Mouse (Mus musculus): ENCODE measurements at regions not wholly inside any gene's neighbourhood (a gene's known extent, or its start where the extent isn't known, plus 50 kb on each side); places are given as distances from the start of the nearest gene placed in this dataset.

GRCm38 (mm10) chr19:36221596-36221995, 101.7 kb upstream of the Ankrd1 start:
- ATAC-seq (ENCODE audit: insufficient number of reproducible peaks, insufficient read depth, low FRiP score, low read depth), result no peak
- H3K27ac ChIP-seq (ENCODE audit: low read length), result no peak overlapping the region
- no peaks in the 10 kb centered on the region for H3K9me3 ChIP-seq (ENCODE audit: control insufficient read depth, low read depth, low read length)
- no peak overlapping the region for H3K4me2 ChIP-seq (replicated peaks; ENCODE audit: low read depth, low read length)
- H3K9ac ChIP-seq (replicated peaks; ENCODE audit: low read depth, low read length), result no peak overlapping the region
- H3K4me3 ChIP-seq (ENCODE audit: low read depth, low read length), result no peak overlapping the region
- no peaks in the 10 kb centered on the region for H3K36me3 ChIP-seq (ENCODE audit: control insufficient read depth, insufficient read depth, low read length)
- no peaks in the 10 kb centered on the region for H3K4me1 ChIP-seq (ENCODE audit: control insufficient read depth, insufficient read depth, low read length)
- H3K27me3 ChIP-seq (ENCODE audit: control insufficient read depth, insufficient read depth, low read length), result no peaks in the 10 kb centered on the region

- Histone ChIP-seq H3K9ac (replicated peaks; ENCODE audit: low read depth, low read length) (no peak overlapping the region), H3K4me3 (ENCODE audit: low read depth, low read length) (no peak overlapping the region), H3K9me3 (ENCODE audit: control insufficient read depth, low read depth, low read length) (no peaks in the 10 kb centered on the region), H3K4me2 (replicated peaks; ENCODE audit: low read depth, low read length) (no peak overlapping the region), H3K36me3 (ENCODE audit: control insufficient read depth, insufficient read depth, low read length) (no peaks in the 10 kb centered on the region), H3K27ac (ENCODE audit: low read length) (no peak overlapping the region), H3K27me3 (ENCODE audit: control insufficient read depth, insufficient read depth, low read length) (no peaks in the 10 kb centered on the region), H3K4me1 (ENCODE audit: control insufficient read depth, insufficient read depth, low read length) (no peaks in the 10 kb centered on the region)
- ATAC-seq (ENCODE audit: insufficient number of reproducible peaks, insufficient read depth, low FRiP score, low read depth), result no peak
- WGBS, result 82% methylated on average over 3 of the region's 3 CpGs
Observed at GRCm38 (mm10) chr19:36222198-36222597, 102.3 kb upstream of the Ankrd1 start.

GRCm38 (mm10) chr19:36224518-36224917, 104.6 kb upstream of the Ankrd1 start:
- no peaks in the 10 kb centered on the region for H3K36me3 ChIP-seq (ENCODE audit: control insufficient read depth, insufficient read depth, low read length)
- no peaks in the 10 kb centered on the region for H3K27me3 ChIP-seq (ENCODE audit: control insufficient read depth, insufficient read depth, low read length)
- no peak for ATAC-seq (ENCODE audit: insufficient number of reproducible peaks, insufficient read depth, low FRiP score, low read depth)
- no peak overlapping the region for H3K9ac ChIP-seq (replicated peaks; ENCODE audit: low read depth, low read length)
- no peak overlapping the region for H3K4me2 ChIP-seq (replicated peaks; ENCODE audit: low read depth, low read length)
- 51% methylated on average over 8 of the region's 8 CpGs for WGBS
- H3K27ac ChIP-seq (ENCODE audit: low read length), result no peak overlapping the region
- H3K9me3 ChIP-seq (ENCODE audit: control insufficient read depth, low read depth, low read length), result no peaks in the 10 kb centered on the region
- no peak overlapping the region for H3K4me3 ChIP-seq (ENCODE audit: low read depth, low read length)
- H3K4me1 ChIP-seq (ENCODE audit: control insufficient read depth, insufficient read depth, low read length), result no peaks in the 10 kb centered on the region

GRCm38 (mm10) chr19:36225612-36226011, 105.7 kb upstream of the Ankrd1 start:
- H3K27me3 ChIP-seq (ENCODE audit: control insufficient read depth, insufficient read depth, low read length), result no peaks in the 10 kb centered on the region
- no peaks in the 10 kb centered on the region for H3K36me3 ChIP-seq (ENCODE audit: control insufficient read depth, insufficient read depth, low read length)
- H3K27ac ChIP-seq (ENCODE audit: low read length), result no peak overlapping the region
- WGBS, result 93% methylated on average over 2 of the region's 2 CpGs
- H3K9ac ChIP-seq (replicated peaks; ENCODE audit: low read depth, low read length), result no peak overlapping the region
- no peak overlapping the region for H3K4me3 ChIP-seq (ENCODE audit: low read depth, low read length)
- no peaks in the 10 kb centered on the region for H3K4me1 ChIP-seq (ENCODE audit: control insufficient read depth, insufficient read depth, low read length)
- H3K9me3 ChIP-seq (ENCODE audit: control insufficient read depth, low read depth, low read length), result no peaks in the 10 kb centered on the region
- no peak for ATAC-seq (ENCODE audit: insufficient number of reproducible peaks, insufficient read depth, low FRiP score, low read depth)
- no peak overlapping the region for H3K4me2 ChIP-seq (replicated peaks; ENCODE audit: low read depth, low read length)

- no peak overlapping the region for H3K27ac ChIP-seq (ENCODE audit: low read length)
- no peak for ATAC-seq (ENCODE audit: insufficient number of reproducible peaks, insufficient read depth, low FRiP score, low read depth)
- 0 out of 2 replicates have a peak overlapping the region, but pooled peaks have one; percentile 4 for H3K4me2 ChIP-seq (replicated peaks; ENCODE audit: low read depth, low read length)
Observed at GRCm38 (mm10) chr19:36227418-36228160, 107.7 kb upstream of the Ankrd1 start.

GRCm38 (mm10) chr19:36229315-36229714, 109.4 kb upstream of the Ankrd1 start:
- Histone ChIP-seq H3K9ac (replicated peaks; ENCODE audit: low read depth, low read length) (no peak overlapping the region), H3K4me3 (ENCODE audit: low read depth, low read length) (no peak overlapping the region), H3K27ac (ENCODE audit: low read length) (no peak overlapping the region), H3K36me3 (ENCODE audit: control insufficient read depth, insufficient read depth, low read length) (no peaks in the 10 kb centered on the region), H3K9me3 (ENCODE audit: control insufficient read depth, low read depth, low read length) (no peaks in the 10 kb centered on the region), H3K27me3 (ENCODE audit: control insufficient read depth, insufficient read depth, low read length) (no peaks in the 10 kb centered on the region), H3K4me2 (replicated peaks; ENCODE audit: low read depth, low read length) (no peak overlapping the region), H3K4me1 (ENCODE audit: control insufficient read depth, insufficient read depth, low read length) (no peaks in the 10 kb centered on the region)
- WGBS, result 87% methylated on average over 3 of the region's 3 CpGs
- no peak for ATAC-seq (ENCODE audit: insufficient number of reproducible peaks, insufficient read depth, low FRiP score, low read depth)

More at GRCm38 (mm10) chr19:36227418-36228160, 107.7 kb upstream of the Ankrd1 start:
- Histone ChIP-seq H3K9me3 (ENCODE audit: control insufficient read depth, low read depth, low read length) (no peaks in the 10 kb centered on the region), H3K27me3 (ENCODE audit: control insufficient read depth, insufficient read depth, low read length) (no peaks in the 10 kb centered on the region), H3K36me3 (ENCODE audit: control insufficient read depth, insufficient read depth, low read length) (no peaks in the 10 kb centered on the region), H3K9ac (replicated peaks; ENCODE audit: low read depth, low read length) (no peak overlapping the region), H3K4me1 (ENCODE audit: control insufficient read depth, insufficient read depth, low read length) (no peaks in the 10 kb centered on the region), H3K4me3 (ENCODE audit: low read depth, low read length) (no peak overlapping the region)
- 19% methylated on average over 17 of the region's 17 CpGs for WGBS

GRCm38 (mm10) chr19:36229941-36230340, 110.0 kb upstream of the Ankrd1 start:
- ATAC-seq (ENCODE audit: insufficient number of reproducible peaks, insufficient read depth, low FRiP score, low read depth), result no peak
- Histone ChIP-seq H3K4me1 (ENCODE audit: control insufficient read depth, insufficient read depth, low read length) (no peaks in the 10 kb centered on the region), H3K9me3 (ENCODE audit: control insufficient read depth, low read depth, low read length) (no peaks in the 10 kb centered on the region)

GRCm38 (mm10) chr19:36235131-36235530, 113.0 kb upstream of the Pcgf5 start:
- Histone ChIP-seq H3K36me3 (ENCODE audit: control insufficient read depth, insufficient read depth, low read length) (no peaks in the 10 kb centered on the region), H3K4me2 (replicated peaks; ENCODE audit: low read depth, low read length) (no peak overlapping the region), H3K27ac (ENCODE audit: low read length) (no peak overlapping the region), H3K27me3 (ENCODE audit: control insufficient read depth, insufficient read depth, low read length) (no peaks in the 10 kb centered on the region), H3K9ac (replicated peaks; ENCODE audit: low read depth, low read length) (no peak overlapping the region), H3K4me3 (ENCODE audit: low read depth, low read length) (no peak overlapping the region), H3K4me1 (ENCODE audit: control insufficient read depth, insufficient read depth, low read length) (no peaks in the 10 kb centered on the region), H3K9me3 (ENCODE audit: control insufficient read depth, low read depth, low read length) (no peaks in the 10 kb centered on the region)
- ATAC-seq (ENCODE audit: insufficient number of reproducible peaks, insufficient read depth, low FRiP score, low read depth), result no peak
- WGBS, result 69% methylated on average over 6 of the region's 6 CpGs

More at GRCm38 (mm10) chr19:36229941-36230340, 110.0 kb upstream of the Ankrd1 start:
- Histone ChIP-seq H3K4me3 (ENCODE audit: low read depth, low read length) (no peak overlapping the region), H3K9ac (replicated peaks; ENCODE audit: low read depth, low read length) (no peak overlapping the region), H3K27me3 (ENCODE audit: control insufficient read depth, insufficient read depth, low read length) (no peaks in the 10 kb centered on the region), H3K27ac (ENCODE audit: low read length) (no peak overlapping the region), H3K4me2 (replicated peaks; ENCODE audit: low read depth, low read length) (no peak overlapping the region), H3K36me3 (ENCODE audit: control insufficient read depth, insufficient read depth, low read length) (no peaks in the 10 kb centered on the region)
- 88% methylated on average over 1 of the region's 1 CpGs for WGBS
